Mouse (Mus musculus) testis, postnatal 14 days (tissue): ENCODE data around the gene Ttc23.

Source experiments
- DNase-seq: peaks from one replicate; pipeline ENCODE4 v3.0.0; 2021; ENCODE audit warnings: low spot score

Ttc23 gene

GRCm38 (mm10) chr7:67647277-67647676, at the start of gene Ttc23:
Gene Ttc23, plus strand, starts transcription at chr7:67647410.
- DNase-seq, result peak; percentile 53

DNA sequence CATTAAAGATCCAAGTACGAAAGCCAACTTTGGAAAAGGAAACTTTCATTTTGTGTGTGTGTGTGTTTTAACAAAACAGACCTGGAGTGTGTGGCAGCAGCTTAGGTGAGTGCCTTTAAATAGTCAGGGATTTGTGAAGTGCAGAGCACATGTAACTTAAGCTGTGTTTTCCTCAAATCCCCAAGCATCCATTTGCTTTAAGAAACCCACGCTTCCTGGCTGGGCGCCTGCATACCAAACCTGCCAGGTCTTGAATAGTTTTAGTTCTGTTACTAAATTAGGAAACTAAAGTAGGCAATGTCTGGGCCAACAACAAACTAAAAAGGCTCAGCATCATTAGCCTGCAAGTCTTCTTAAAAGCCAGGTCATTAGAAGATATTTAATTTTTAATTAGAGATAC, 49.2 kb upstream of the Ttc23 start:
- DNase-seq, result no peak

GRCm38 (mm10) chr7:67605114-67605513, 42.1 kb upstream of the Ttc23 start:
- no peak for DNase-seq

- DNase-seq, result no peak
Measured at GRCm38 (mm10) chr7:67606250-67606649, 41.0 kb upstream of the Ttc23 start.

DNA sequence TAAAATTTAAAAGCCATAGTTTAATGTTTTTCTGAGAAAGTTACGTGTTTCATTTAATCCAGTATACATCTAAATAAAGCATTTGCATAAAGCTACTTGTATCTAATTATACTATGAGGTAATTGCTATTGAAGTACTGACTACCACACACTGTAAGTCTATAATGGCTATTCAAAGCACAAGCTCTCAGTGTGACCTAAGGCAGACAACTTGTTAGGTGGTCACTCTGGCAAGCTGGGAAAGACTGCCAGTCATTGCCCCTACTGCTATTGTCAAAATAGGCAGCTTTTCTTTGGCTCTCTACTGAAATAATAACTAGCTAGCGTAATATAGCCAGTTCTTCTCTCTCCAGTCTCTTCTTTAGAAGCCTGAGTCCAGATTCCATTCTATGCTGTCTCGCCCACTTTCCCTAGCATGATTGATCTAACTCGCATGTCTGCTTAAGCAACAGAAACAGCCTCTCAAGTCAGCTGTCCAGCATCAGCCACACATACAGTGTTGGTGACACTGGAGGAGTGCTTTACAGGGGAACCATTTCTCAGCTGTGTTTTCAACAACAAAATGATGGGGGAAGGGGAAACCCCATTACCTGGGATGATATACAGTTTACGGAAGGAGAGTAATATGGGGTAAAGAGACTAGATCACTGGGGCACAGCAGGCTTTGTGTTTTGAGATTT, 39.4 kb upstream of the Ttc23 start:
- no peak for DNase-seq

- peak; percentile 63 for DNase-seq
Measured at GRCm38 (mm10) chr7:67608348-67609024, 38.7 kb upstream of the Ttc23 start.

- DNase-seq, result no peak
Measured at GRCm38 (mm10) chr7:67613795-67614463, 33.3 kb upstream of the Ttc23 start.

DNA sequence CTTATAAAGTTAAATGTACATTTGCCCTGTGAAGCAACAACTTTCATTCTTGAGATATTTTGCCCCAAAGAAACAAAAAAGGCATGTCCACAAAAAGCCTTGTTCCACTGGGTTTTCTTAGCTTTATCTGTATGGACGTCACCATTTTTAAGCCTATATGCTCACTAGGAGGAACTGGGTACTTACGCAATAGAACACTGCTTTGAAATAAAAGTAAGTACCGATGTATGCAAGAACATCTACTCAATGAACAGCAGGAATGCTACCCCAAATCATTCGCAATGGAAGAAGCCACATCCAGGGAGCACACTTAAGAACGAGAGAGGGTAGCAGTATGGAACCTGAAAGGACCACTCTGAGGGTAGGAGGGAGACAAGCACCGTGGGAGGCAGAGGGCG, 32.7 kb upstream of the Ttc23 start:
- no peak for DNase-seq

DNA sequence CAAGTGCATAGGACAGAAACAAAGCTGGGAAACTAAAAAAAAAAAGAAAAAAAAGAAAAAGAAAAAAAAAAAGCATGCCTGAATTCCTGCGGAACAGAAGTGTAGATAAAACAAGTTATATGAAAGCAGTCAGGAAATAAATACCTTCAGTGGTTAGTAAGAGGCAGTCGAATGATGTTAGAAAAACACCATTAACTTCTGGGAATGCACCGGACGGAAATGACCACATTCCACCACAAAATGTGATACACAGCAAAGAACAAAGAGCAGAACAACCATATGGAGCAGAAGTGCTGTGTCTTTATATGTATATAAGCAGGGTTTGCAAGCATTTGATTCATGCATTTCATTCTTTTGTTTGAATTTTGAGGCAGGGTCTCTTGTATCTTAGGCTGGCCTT, 30.3 kb upstream of the Ttc23 start:
- no peak for DNase-seq

- DNase-seq, result no peak
Measured at GRCm38 (mm10) chr7:67617646-67618045, 29.6 kb upstream of the Ttc23 start.

- no peak for DNase-seq
Measured at GRCm38 (mm10) chr7:67618316-67618715, 28.9 kb upstream of the Ttc23 start.

- no peak for DNase-seq
Measured at GRCm38 (mm10) chr7:67619836-67620235, 27.4 kb upstream of the Ttc23 start.

GRCm38 (mm10) chr7:67622151-67622550, 25.1 kb upstream of the Ttc23 start:
- DNase-seq, result no peak

DNA sequence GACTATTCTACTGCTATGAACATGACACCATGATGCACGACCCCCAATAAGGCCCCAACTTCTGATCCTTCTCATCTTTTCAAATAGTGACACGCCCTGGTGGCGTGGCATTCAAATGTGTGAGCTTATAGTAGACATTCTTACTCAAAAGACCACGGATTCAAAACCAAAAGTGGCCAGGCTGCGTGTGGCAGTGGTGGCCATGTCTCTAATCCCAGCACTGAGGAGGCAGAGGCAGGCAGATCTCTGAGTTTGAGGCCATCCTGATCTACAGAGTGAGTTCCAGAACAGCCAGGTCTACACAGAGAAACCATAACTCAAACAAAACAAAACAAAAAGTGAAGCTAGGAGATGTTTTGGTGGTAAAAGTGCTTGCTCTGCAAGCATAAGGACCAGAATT, 20.5 kb upstream of the Ttc23 start:
- no peak for DNase-seq

DNA sequence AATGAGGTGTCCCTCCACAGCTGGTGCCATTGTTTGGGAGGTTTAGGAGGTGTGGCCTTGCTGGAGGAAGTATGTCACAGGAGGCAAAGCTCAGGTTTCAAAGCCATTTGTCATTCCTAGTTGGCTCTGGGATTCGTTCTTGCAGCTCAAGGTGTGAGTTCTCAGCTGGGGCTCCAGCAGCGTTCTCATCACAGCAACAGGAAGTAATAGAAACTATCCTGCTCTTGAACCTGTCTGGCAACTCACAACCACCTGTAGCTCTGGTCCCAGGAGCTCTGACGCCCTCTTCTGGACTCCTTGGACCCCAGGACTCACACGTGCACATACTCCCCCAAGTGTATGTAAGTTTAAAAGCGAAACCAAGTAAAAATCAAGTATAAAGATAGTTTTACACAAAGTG, 17.5 kb upstream of the Ttc23 start:
- DNase-seq, result no peak

- peak; percentile 34 for DNase-seq
Measured at GRCm38 (mm10) chr7:67630817-67631216, 16.4 kb upstream of the Ttc23 start.

GRCm38 (mm10) chr7:67632380-67632779, 14.8 kb upstream of the Ttc23 start:
- no peak for DNase-seq

DNA sequence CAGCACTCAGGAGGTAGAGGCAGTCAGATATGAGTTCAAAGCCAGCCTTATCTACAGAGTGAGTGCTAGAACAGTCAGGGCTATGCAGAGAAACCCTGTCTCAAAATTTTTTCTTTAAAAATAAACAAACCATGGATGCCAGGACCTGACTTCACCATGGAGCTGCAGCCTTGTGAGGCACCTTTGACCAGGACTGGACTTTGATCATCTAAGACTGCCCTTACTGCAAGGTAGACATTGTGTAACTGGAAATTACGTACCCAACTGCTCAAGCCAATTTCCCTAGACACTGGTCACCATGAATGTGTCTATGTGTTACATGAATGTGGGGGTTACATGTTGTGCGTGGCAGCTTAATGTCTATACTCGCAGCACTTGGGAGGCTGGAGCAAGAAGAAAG, 13.0 kb upstream of the Ttc23 start:
- DNase-seq, result no peak

DNA sequence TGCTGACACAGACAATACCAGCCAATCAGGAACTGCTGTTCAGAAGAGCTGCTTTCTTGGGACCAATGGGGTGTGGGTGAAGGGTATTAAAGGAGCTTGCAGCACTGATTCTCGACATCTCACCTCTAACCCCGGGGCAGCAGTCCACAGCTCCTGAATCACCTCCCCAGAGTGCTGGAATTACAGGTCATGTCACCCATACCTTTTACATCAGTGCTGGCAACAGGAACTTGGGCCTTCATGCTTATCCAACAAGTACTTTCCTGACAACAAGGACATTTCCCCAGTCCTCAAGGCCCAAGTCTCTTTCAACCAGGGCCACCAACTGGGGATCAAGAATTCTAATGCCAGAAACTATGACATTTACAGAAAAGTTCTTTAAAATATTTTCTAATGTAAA, 11.0 kb upstream of the Ttc23 start:
- DNase-seq, result no peak

GRCm38 (mm10) chr7:67639006-67639405, 8.2 kb upstream of the Ttc23 start:
- DNase-seq, result no peak

- DNase-seq, result no peak
Measured at GRCm38 (mm10) chr7:67642955-67643354, 4.3 kb upstream of the Ttc23 start.

DNA sequence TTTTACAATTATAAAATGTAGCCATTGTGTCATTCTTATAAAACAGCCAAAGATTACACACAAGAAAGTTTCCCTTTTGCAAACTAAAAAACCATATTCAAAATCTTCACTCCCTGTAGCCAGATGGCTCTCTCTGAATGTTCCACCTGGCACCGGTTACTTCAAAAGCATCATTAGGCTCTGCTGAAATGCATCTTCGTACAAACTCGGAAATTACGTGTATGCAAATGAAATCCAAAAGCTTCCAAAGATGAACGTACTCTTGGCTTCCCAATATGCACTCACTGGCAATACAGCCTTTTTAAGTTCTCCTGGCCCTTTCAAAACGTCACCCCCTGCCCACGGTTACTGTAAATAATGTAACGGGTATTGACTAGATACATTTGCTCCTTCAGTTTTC, 2.9 kb upstream of the Ttc23 start:
- DNase-seq, result no peak
